Mouse (Mus musculus) stomach, postnatal 0 days (tissue): ENCODE data around the gene Jph2. TPM values are rescaled to one million over a fixed set of nuclear protein-coding genes. Genes with fewer than 3 reads are reported as not detected.
"Not testable (repeated sequence)": the region's sequence is repeated elsewhere in the genome, so short reads cannot be mapped to it uniquely, and the experiment has no call there.

ENCODE experiments used
- ATAC-seq: fragments of 200-750 bp; cut with Nextera tagmentation; 2 replicates; pipeline ENCODE4 v1.8.0; 2017; ENCODE audit not compliant: low FRiP score, low TSS enrichment
- DNase-seq: peaks from one replicate; pipeline ENCODE4 v3.0.0-alpha.2; 2016; ENCODE audit warnings: low spot score
- H3K27ac ChIP-seq: fragments of 300-500 bp; sonication (generic); replicated peaks from 2 replicates; pipeline ENCODE4 v1.5.1; 2014; ENCODE audit warnings: mild to moderate bottlenecking, control low read depth
- H3K27me3 ChIP-seq: fragments of 300-500 bp; sonication (generic); 2 replicates; pipeline ENCODE4 v1.6.1; 2014; ENCODE audit warnings: low read length; ENCODE audit not compliant: control insufficient read depth, insufficient read depth
- H3K36me3 ChIP-seq: fragments of 300-500 bp; sonication (generic); 2 replicates; pipeline ENCODE4 v1.6.1; 2014; ENCODE audit warnings: low read length, mixed read lengths; ENCODE audit not compliant: control insufficient read depth, insufficient read depth
- H3K4me1 ChIP-seq: fragments of 300-500 bp; sonication (generic); replicated peaks from 2 replicates; pipeline ENCODE4 v1.6.1; 2014; ENCODE audit warnings: antibody characterized with exemption; ENCODE audit not compliant: control insufficient read depth, insufficient read depth
- H3K4me2 ChIP-seq: fragments of 300-500 bp; sonication (generic); replicated peaks from 2 replicates; pipeline ENCODE4 v1.6.1; 2014; ENCODE audit warnings: low read depth, mild to moderate bottlenecking, control low read depth, moderate library complexity
- H3K4me3 ChIP-seq: fragments of 300-500 bp; sonication (generic); 2 replicates; pipeline ENCODE4 v1.5.1; 2014; ENCODE audit warnings: low read depth, low read length, control low read depth
- H3K9ac ChIP-seq: fragments of 300-500 bp; sonication (generic); 2 replicates; pipeline ENCODE4 v1.6.1; 2014; ENCODE audit warnings: mild to moderate bottlenecking, low read length, control low read depth, mixed read lengths
- H3K9me3 ChIP-seq: fragments of 300-500 bp; sonication (generic); 2 replicates; pipeline ENCODE4 v1.6.1; 2016; ENCODE audit warnings: low read length; ENCODE audit not compliant: control insufficient read depth
- CTCF ChIP-seq: IDR thresholded peaks from 2 replicates; pipeline ENCODE4 v1.5.1; 2016; ENCODE audit warnings: antibody characterized with exemption, low read depth, mild to moderate bottlenecking, moderate library complexity
- EP300 ChIP-seq: optimal IDR thresholded peaks from 2 replicates; pipeline ENCODE3; 2016; ENCODE audit warnings: antibody characterized with exemption
- WGBS: fragments of 180-500 bp; shearing (Covaris S2); extraction: QIAGEN DNeasy Blood & Tissue Kit; methylation state at CpG from one replicate; pipeline ENCODE4 v1.1.7; 2014; 5-methylcytosine and 5-hydroxymethylcytosine counted together
- polyA plus RNA-seq: library from polyadenylated mRNA; unstranded; fragments of >200 nt; fragmentation: Nextera tagmentation; extraction: Ambion mirVana; gene quantifications from 2 replicates; pipeline ENCODE4 v1.2.1, GENCODE M21; 2015

Jph2 gene
- polyA plus RNA-seq, 1 experiment from 2014 or later, result 13.9 TPM

GRCm38 (mm10) chr2:163417026-163417425, 19.2 kb upstream of the Jph2 start:
- DNase-seq (no peak), ATAC-seq (no peak)
- Histone ChIP-seq H3K4me1 (peaks cover 3% of the 10 kb centered on the region; the same call in 1 of the 2 replicates), H3K9ac (no peak overlapping the region), H3K4me2 (no peak overlapping the region), H3K36me3 (peaks cover 3% of the 10 kb centered on the region; the same call in 1 of the 2 replicates), H3K4me3 (no peak overlapping the region), H3K27ac (no peak overlapping the region), H3K27me3 (no peaks in the 10 kb centered on the region), H3K9me3 (no peaks in the 10 kb centered on the region)
- WGBS, result 65% methylated on average over 6 of the region's 6 CpGs
- TF ChIP-seq CTCF (no peak), EP300 (no peak)

- peaks cover 17% of the 10 kb centered on the region for H3K36me3 ChIP-seq
- H3K27ac ChIP-seq, result no peak overlapping the region
- H3K4me3 ChIP-seq, result no peak overlapping the region
- no peak for TF ChIP-seq CTCF
- TF ChIP-seq EP300, result no peak
- no peak overlapping the region for H3K9ac ChIP-seq
- H3K27me3 ChIP-seq, result no peaks in the 10 kb centered on the region
- no peak overlapping the region for H3K4me2 ChIP-seq
- peaks cover 3% of the 10 kb centered on the region; the same call in 1 of the 2 replicates for H3K4me1 ChIP-seq
- DNase-seq, result no peak
- H3K9me3 ChIP-seq, result no peaks in the 10 kb centered on the region
- WGBS, result 74% methylated on average over 9 of the region's 9 CpGs
- peak; percentile 76 for ATAC-seq
These were observed 15.2 kb upstream of the Jph2 start for GRCm38 (mm10) chr2:163412846-163413590.

GRCm38 (mm10) chr2:163412419-163412818, 14.6 kb upstream of the Jph2 start:
- no peak overlapping the region for H3K9ac ChIP-seq
- DNase-seq, result no peak
- 96% methylated on average over 4 of the region's 4 CpGs for WGBS
- no peak for TF ChIP-seq CTCF
- TF ChIP-seq EP300, result no peak
- H3K36me3 ChIP-seq, result peaks cover 17% of the 10 kb centered on the region
- H3K27me3 ChIP-seq, result no peaks in the 10 kb centered on the region
- H3K4me2 ChIP-seq, result no peak overlapping the region
- no peaks in the 10 kb centered on the region for H3K4me1 ChIP-seq
- no peak for ATAC-seq
- no peak overlapping the region for H3K4me3 ChIP-seq
- no peaks in the 10 kb centered on the region for H3K9me3 ChIP-seq
- no peak overlapping the region for H3K27ac ChIP-seq

GRCm38 (mm10) chr2:163411840-163412239, 14.0 kb upstream of the Jph2 start:
- H3K4me2 ChIP-seq, result no peak overlapping the region
- no peaks in the 10 kb centered on the region for H3K27me3 ChIP-seq
- no peak for DNase-seq
- no peak for ATAC-seq
- no peaks in the 10 kb centered on the region for H3K4me1 ChIP-seq
- WGBS, result 65% methylated on average over 4 of the region's 4 CpGs
- peaks cover 23% of the 10 kb centered on the region for H3K36me3 ChIP-seq
- TF ChIP-seq CTCF (no peak), EP300 (no peak)
- H3K27ac ChIP-seq, result no peak overlapping the region
- no peak overlapping the region for H3K9ac ChIP-seq
- no peak overlapping the region for H3K4me3 ChIP-seq
- no peaks in the 10 kb centered on the region for H3K9me3 ChIP-seq

- WGBS, result 87% methylated on average over 3 of the region's 3 CpGs
- H3K27me3 ChIP-seq, H3K4me3 ChIP-seq, H3K4me2 ChIP-seq, H3K9ac ChIP-seq, H3K27ac ChIP-seq, ATAC-seq, DNase-seq, H3K9me3 ChIP-seq, H3K4me1 ChIP-seq: not testable (repeated sequence)
- H3K36me3 ChIP-seq, result peaks cover 23% of the 10 kb centered on the region
These were observed 13.6 kb upstream of the Jph2 start for GRCm38 (mm10) chr2:163411344-163411743.

- ATAC-seq (no peak), DNase-seq (no peak)
- Histone ChIP-seq H3K27me3 (no peaks in the 10 kb centered on the region), H3K4me2 (no peak overlapping the region), H3K4me1 (no peaks in the 10 kb centered on the region), H3K4me3 (no peak overlapping the region), H3K9me3 (no peaks in the 10 kb centered on the region), H3K36me3 (peaks cover 23% of the 10 kb centered on the region), H3K27ac (no peak overlapping the region), H3K9ac (no peak overlapping the region)
- TF ChIP-seq CTCF (no peak), EP300 (no peak)
- WGBS, result 84% methylated on average over 3 of the region's 3 CpGs
These were observed 12.4 kb upstream of the Jph2 start for GRCm38 (mm10) chr2:163410211-163410610.
